Mouse (Mus musculus): ENCODE measurements around the gene Arl15.

GRCm38 (mm10) chr13:114004191-114004590 is 209.9 kb downstream of the Arl15 start:
- TF ChIP-seq POLR2A (IDR thresholded peaks at IDR 0.05; ENCODE audit: borderline replicate concordance, extremely low read depth, insufficient read depth, insufficient read length, poor library complexity, severe bottlenecking) (no peak), CTCF (IDR thresholded peaks at IDR 0.05; ENCODE audit: borderline replicate concordance, extremely low read depth, insufficient read depth, insufficient read length) (no peak)

Measured in brain, embryonic 14.5 days (tissue).